In genomic region chr15:93576361-93576760, GRCm38 (mm10) we compare ENCODE assay signal across 14 mouse cellular contexts. TPM values are rescaled to one million over a fixed set of nuclear protein-coding genes. Genes with fewer than 3 reads are reported as not detected.
DNase-seq lines count a peak whose midpoint lies in the region; ATAC-seq lines count a peak whose summit lies in the region.
"Had no signal": no experiment of that assay in that cellular context is flagged by ENCODE, and none has a peak within 500 bp of the region (broad histone marks: within the 10 kb centered on the region; RNA-seq: fewer than 3 reads in every experiment).

No protein-coding gene starts in this region.

- no peak overlapping the region for H3K9ac ChIP-seq in heart, embryonic 15.5 days
- no peak overlapping the region for H3K9ac ChIP-seq in midbrain, embryonic 11.5 days (ENCODE audit: low read length)
- H3K9ac ChIP-seq in midbrain, embryonic 14.5 days (replicated peaks; ENCODE audit: low read length), result no peak overlapping the region
- H3K9ac ChIP-seq in hindbrain, embryonic 16.5 days (ENCODE audit: low read depth, low read length), result no peak overlapping the region
- H3K9ac ChIP-seq: embryonic facial prominence, embryonic 12.5 days; liver, postnatal 0 days had no signal

- 74% methylated on average over 9 of the region's 9 CpGs for WGBS in heart, embryonic 15.5 days
- 75% methylated on average over 9 of the region's 9 CpGs for WGBS in midbrain, embryonic 11.5 days
- 77% methylated on average over 9 of the region's 9 CpGs for WGBS in midbrain, embryonic 14.5 days
- WGBS in hindbrain, embryonic 16.5 days, result 69% methylated on average over 9 of the region's 9 CpGs

- no peak for DNase-seq in heart, postnatal 4 days
- no peak for DNase-seq in midbrain, embryonic 11.5 days (ENCODE audit: low spot score, missing footprints)
- no peak for DNase-seq in midbrain, embryonic 14.5 days
- DNase-seq in left cerebral cortex, adult 11 months (ENCODE audit: low spot score), result no peak
- DNase-seq in cerebellum, postnatal 14 days, result no peak

- H3K4me1 ChIP-seq in heart, embryonic 15.5 days (replicated peaks), result peaks cover 15% of the 10 kb centered on the region
- no peaks in the 10 kb centered on the region for H3K4me1 ChIP-seq in midbrain, embryonic 11.5 days (ENCODE audit: control insufficient read depth, insufficient read depth, low read length)
- no peaks in the 10 kb centered on the region for H3K4me1 ChIP-seq in midbrain, embryonic 14.5 days (ENCODE audit: control insufficient read depth, insufficient read depth, low read length)
- H3K4me1 ChIP-seq in hindbrain, embryonic 16.5 days (ENCODE audit: control insufficient read depth, insufficient read depth, low read depth, low read length), result no peaks in the 10 kb centered on the region
- H3K4me1 ChIP-seq: forebrain, embryonic 10.5 days; midbrain, embryonic 10.5 days had no signal

- ATAC-seq in heart, embryonic 15.5 days (replicated peaks; ENCODE audit: insufficient number of reproducible peaks, insufficient read depth, low FRiP score, low read depth), result no peak
- peak; percentile 2; the same call in 1 of the 2 replicates for ATAC-seq in midbrain, embryonic 11.5 days (ENCODE audit: low FRiP score)
- no peak for ATAC-seq in midbrain, embryonic 14.5 days (ENCODE audit: low FRiP score, low TSS enrichment)
- peak; percentile 27; the same call in 1 of the 2 replicates for ATAC-seq in hindbrain, embryonic 16.5 days

- no peaks in the 10 kb centered on the region for H3K27me3 ChIP-seq in heart, embryonic 15.5 days
- H3K27me3 ChIP-seq in midbrain, embryonic 11.5 days (ENCODE audit: control insufficient read depth, insufficient read depth, low read length), result no peaks in the 10 kb centered on the region
- H3K27me3 ChIP-seq in midbrain, embryonic 14.5 days (ENCODE audit: control insufficient read depth, insufficient read depth, low read length), result no peaks in the 10 kb centered on the region
- no peaks in the 10 kb centered on the region for H3K27me3 ChIP-seq in hindbrain, embryonic 16.5 days (replicated peaks; ENCODE audit: control insufficient read depth, insufficient read depth, low read length)
- H3K27me3 ChIP-seq: embryonic facial prominence, embryonic 12.5 days; Patski had no signal

- 0 out of 2 replicates have a peak overlapping the region, but pooled peaks have one; percentile 1 for H3K27ac ChIP-seq in heart, embryonic 15.5 days
- H3K27ac ChIP-seq in midbrain, embryonic 11.5 days (ENCODE audit: low read depth, low read length), result no peak overlapping the region
- H3K27ac ChIP-seq in midbrain, embryonic 14.5 days (replicated peaks; ENCODE audit: low read depth, low read length), result no peak overlapping the region
- H3K27ac ChIP-seq in hindbrain, embryonic 16.5 days (ENCODE audit: low read depth, low read length), result no peak overlapping the region
- H3K27ac ChIP-seq: embryonic facial prominence, embryonic 12.5 days; forebrain, embryonic 10.5 days; left cerebral cortex, adult 2 months; midbrain, embryonic 10.5 days had no signal

- H3K4me2 ChIP-seq in heart, embryonic 15.5 days, result no peak overlapping the region
- H3K4me2 ChIP-seq in midbrain, embryonic 11.5 days, result no peak overlapping the region
- H3K4me2 ChIP-seq in midbrain, embryonic 14.5 days (ENCODE audit: low read length), result no peak overlapping the region
- H3K4me2 ChIP-seq in hindbrain, embryonic 16.5 days (ENCODE audit: low read length), result no peak overlapping the region
- H3K4me2 ChIP-seq: embryonic facial prominence, embryonic 12.5 days had no signal

- H3K9me3 ChIP-seq in heart, embryonic 15.5 days (replicated peaks), result no peaks in the 10 kb centered on the region
- no peaks in the 10 kb centered on the region for H3K9me3 ChIP-seq in midbrain, embryonic 11.5 days (ENCODE audit: control insufficient read depth, low read length)
- H3K9me3 ChIP-seq in midbrain, embryonic 14.5 days (ENCODE audit: control insufficient read depth, low read length), result no peaks in the 10 kb centered on the region; the same call in 1 of the 2 replicates
- no peaks in the 10 kb centered on the region for H3K9me3 ChIP-seq in hindbrain, embryonic 16.5 days (ENCODE audit: control insufficient read depth, low read length)

- no peak overlapping the region for H3K4me3 ChIP-seq in heart, embryonic 15.5 days
- no peak overlapping the region for H3K4me3 ChIP-seq in midbrain, embryonic 11.5 days (ENCODE audit: low read depth, low read length)
- no peak overlapping the region for H3K4me3 ChIP-seq in midbrain, embryonic 14.5 days (replicated peaks; ENCODE audit: low read depth, low read length)
- H3K4me3 ChIP-seq in hindbrain, embryonic 16.5 days (ENCODE audit: low read length), result no peak overlapping the region
- H3K4me3 ChIP-seq: embryonic facial prominence, embryonic 12.5 days; forebrain, embryonic 10.5 days; layer of hippocampus, adult 2 months; left cerebral cortex, adult 2 months; midbrain, embryonic 10.5 days had no signal

- H3K36me3 ChIP-seq in heart, embryonic 15.5 days, result peaks cover 13% of the 10 kb centered on the region; the same call in 1 of the 2 replicates
- H3K36me3 ChIP-seq in midbrain, embryonic 11.5 days (ENCODE audit: control insufficient read depth, insufficient read depth, low read length), result no peaks in the 10 kb centered on the region
- no peaks in the 10 kb centered on the region for H3K36me3 ChIP-seq in midbrain, embryonic 14.5 days (ENCODE audit: control insufficient read depth, insufficient read depth, low read length)
- H3K36me3 ChIP-seq in hindbrain, embryonic 16.5 days (ENCODE audit: control insufficient read depth, insufficient read depth, low read length), result no peaks in the 10 kb centered on the region
- H3K36me3 ChIP-seq: midbrain, embryonic 10.5 days had no signal

RNA-seq across cellular contexts. Expression of gene Prickle1, which starts 19.3 kb away (rescaled TPM):
- 28.2 and 31.0 TPM in 2 replicates for polyA plus RNA-seq in heart, embryonic 15.5 days (2015; fragmentation: Nextera tagmentation; extraction: Ambion mirVana)
- 10 to 100 TPM; 31.0 to 36.4 TPM for total RNA-seq in heart, postnatal 4 days (2021)
- 16.1 and 16.8 TPM in 2 replicates for polyA plus RNA-seq in midbrain, embryonic 11.5 days (2014; fragmentation: Nextera tagmentation; extraction: Ambion mirVana)
- 8.2 and 11.6 TPM in 2 replicates for polyA plus RNA-seq in midbrain, embryonic 14.5 days (2014; fragmentation: Nextera tagmentation; extraction: Ambion mirVana)
- polyA plus RNA-seq in hindbrain, embryonic 16.5 days (2015; fragmentation: Nextera tagmentation; extraction: Ambion mirVana), result 20.1 and 21.6 TPM in 2 replicates

Comparison
In these comparisons a context has a peak if more than half of its experiments do, and no peak if none do; other contexts are left out.
1. ATAC-seq: peak in midbrain, embryonic 11.5 days (single experiment) and hindbrain, embryonic 16.5 days (single experiment); none in heart, embryonic 15.5 days (single experiment) and midbrain, embryonic 14.5 days (single experiment).